Mouse (Mus musculus): ENCODE results near the gene 2010300C02Rik. TPM values are rescaled to one million over a fixed set of nuclear protein-coding genes. Genes with fewer than 3 reads are reported as not detected.
"Not testable (repeated sequence)": the region's sequence is repeated elsewhere in the genome, so short reads cannot be mapped to it uniquely, and the experiment has no call there.

Gene 2010300C02Rik
- total and polyA plus RNA-seq, 2 experiments from 2014 or later, result 6.9 to 7.9 TPM

DNA sequence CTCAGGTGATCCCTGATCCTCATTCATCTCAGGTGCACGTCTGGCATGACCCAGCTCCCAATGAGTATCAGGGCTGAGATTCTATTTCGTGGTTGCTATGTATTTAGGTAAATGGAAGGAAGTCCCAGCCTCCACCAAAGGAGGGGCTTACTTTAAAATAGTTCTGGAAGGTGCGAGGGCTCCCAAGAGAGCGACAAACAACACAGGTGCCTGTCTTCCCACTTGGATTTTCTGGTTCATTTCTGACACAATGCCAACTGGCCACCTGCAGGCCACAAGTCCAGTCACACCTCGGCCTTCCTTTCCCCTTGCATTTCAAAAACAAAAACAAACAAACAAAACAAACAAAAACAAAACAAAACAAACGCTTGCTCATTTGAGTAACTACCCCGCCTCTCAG lies 1.4 kb downstream of the 2010300C02Rik start:
- Histone ChIP-seq H3K27me3 (ENCODE audit: insufficient read depth, low read length) (peaks cover 4% of the 10 kb centered on the region; the same call in 1 of the 2 replicates), H3K9ac (replicated peaks; ENCODE audit: low read length, poor library complexity, severe bottlenecking) (no peak overlapping the region), H3K4me1 (ENCODE audit: insufficient read depth, low read length) (no peaks in the 10 kb centered on the region), H3K4me2 (ENCODE audit: low read depth, low read length, poor library complexity, severe bottlenecking) (no peak overlapping the region), H3K27ac (ENCODE audit: low read depth, low read length) (no peak overlapping the region), H3K9me3 (ENCODE audit: low read length) (no peaks in the 10 kb centered on the region), H3K36me3 (ENCODE audit: insufficient read depth, low read length) (no peaks in the 10 kb centered on the region), H3K4me3 (ENCODE audit: low read depth, low read length) (no peak overlapping the region)
- 54% methylated on average over 7 of the region's 7 CpGs for WGBS
- DNase-seq (ENCODE audit: low spot score) (no peak), ATAC-seq (ENCODE audit: low FRiP score) (no peak)
- TF ChIP-seq CTCF (IDR thresholded peaks at IDR 0.05), result no peak

DNA sequence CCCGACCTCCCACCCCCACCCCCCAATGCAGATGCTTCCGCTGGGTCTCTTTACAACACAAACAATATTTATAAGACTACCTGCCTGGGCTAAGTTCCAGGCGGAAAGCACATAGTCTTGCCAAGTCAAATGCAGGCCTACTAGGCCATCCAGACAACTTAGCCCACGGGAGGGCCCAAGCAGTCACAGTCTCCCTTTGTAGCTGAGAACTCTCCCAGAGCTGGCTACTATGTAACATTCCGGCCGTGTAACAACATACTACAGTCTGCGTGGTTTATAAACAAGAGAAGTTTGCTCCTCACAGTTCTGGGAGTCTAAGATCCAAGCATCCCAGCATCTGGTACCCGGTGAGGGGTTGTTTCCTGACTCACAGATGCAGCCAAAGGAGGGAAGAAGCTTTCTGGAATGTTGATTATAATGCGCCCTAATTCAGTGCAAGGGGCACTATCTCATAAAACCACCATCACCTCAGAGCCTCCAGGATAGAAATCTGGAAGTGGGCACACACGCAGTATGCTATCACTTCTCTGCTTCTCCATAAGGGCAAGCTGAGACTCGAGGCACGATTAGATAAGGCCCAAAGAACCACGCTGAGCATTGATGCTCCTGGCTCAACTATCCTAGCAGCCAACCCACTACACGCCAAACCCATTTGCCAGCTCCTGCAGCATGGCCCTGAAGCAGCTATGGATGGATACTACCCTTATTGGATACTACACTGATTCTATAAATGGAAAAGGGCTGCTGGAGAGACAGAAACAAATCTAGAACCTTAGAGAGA lies 2.3 kb downstream of the 2010300C02Rik start:
- no peak overlapping the region for H3K4me3 ChIP-seq (ENCODE audit: low read depth, low read length)
- no peak overlapping the region for H3K4me2 ChIP-seq (ENCODE audit: low read depth, low read length, poor library complexity, severe bottlenecking)
- ATAC-seq (ENCODE audit: low FRiP score), result no peak
- WGBS, result 82% methylated on average over 14 of the region's 14 CpGs
- no peaks in the 10 kb centered on the region for H3K9me3 ChIP-seq (ENCODE audit: low read length)
- H3K4me1 ChIP-seq (ENCODE audit: insufficient read depth, low read length), result no peaks in the 10 kb centered on the region
- H3K9ac ChIP-seq (replicated peaks; ENCODE audit: low read length, poor library complexity, severe bottlenecking), result no peak overlapping the region
- TF ChIP-seq CTCF (IDR thresholded peaks at IDR 0.05), result no peak
- H3K27me3 ChIP-seq (ENCODE audit: insufficient read depth, low read length), result peaks cover 4% of the 10 kb centered on the region; the same call in 1 of the 2 replicates
- H3K27ac ChIP-seq (ENCODE audit: low read depth, low read length), result no peak overlapping the region
- DNase-seq (ENCODE audit: low spot score), result no peak
- H3K36me3 ChIP-seq (ENCODE audit: insufficient read depth, low read length), result no peaks in the 10 kb centered on the region

DNA sequence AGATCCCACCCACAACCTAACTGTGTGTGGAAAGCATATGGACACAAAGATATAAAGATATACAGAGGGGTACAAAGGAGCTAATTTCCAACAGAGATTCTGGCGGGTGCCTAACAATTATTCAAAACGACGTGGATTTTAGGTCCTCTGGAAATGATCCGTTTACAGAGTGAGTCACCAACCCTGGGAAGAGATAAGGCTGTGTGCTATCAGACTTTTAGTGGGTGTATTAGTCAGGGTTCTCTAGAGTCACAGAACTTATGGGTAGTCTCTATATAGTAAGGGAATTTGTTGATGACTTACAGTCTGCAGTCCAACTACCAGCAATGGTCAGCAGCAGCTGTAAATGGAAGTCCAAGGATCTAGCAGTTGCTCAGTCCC lies 7.5 kb downstream of the 2010300C02Rik start:
- not testable (repeated sequence) for H3K4me3 ChIP-seq (ENCODE audit: low read depth, low read length); H3K4me2 ChIP-seq (ENCODE audit: low read depth, low read length, poor library complexity, severe bottlenecking); H3K9ac ChIP-seq (replicated peaks; ENCODE audit: low read length, poor library complexity, severe bottlenecking); H3K36me3 ChIP-seq (ENCODE audit: insufficient read depth, low read length); H3K4me1 ChIP-seq (ENCODE audit: insufficient read depth, low read length); H3K27ac ChIP-seq (ENCODE audit: low read depth, low read length); ATAC-seq (ENCODE audit: low FRiP score); H3K27me3 ChIP-seq (ENCODE audit: insufficient read depth, low read length); H3K9me3 ChIP-seq (ENCODE audit: low read length); DNase-seq (ENCODE audit: low spot score)
- WGBS, result 86% methylated on average over 4 of the region's 4 CpGs

GRCm38 (mm10) chr1:37711596-37712356 lies 8.1 kb downstream of the 2010300C02Rik start:
- Histone ChIP-seq H3K27ac (ENCODE audit: low read depth, low read length) (no peak overlapping the region), H3K36me3 (ENCODE audit: insufficient read depth, low read length) (no peaks in the 10 kb centered on the region), H3K9me3 (ENCODE audit: low read length) (no peaks in the 10 kb centered on the region), H3K4me1 (ENCODE audit: insufficient read depth, low read length) (no peaks in the 10 kb centered on the region; the same call in 1 of the 2 replicates), H3K9ac (replicated peaks; ENCODE audit: low read length, poor library complexity, severe bottlenecking) (no peak overlapping the region), H3K27me3 (ENCODE audit: insufficient read depth, low read length) (no peaks in the 10 kb centered on the region), H3K4me3 (ENCODE audit: low read depth, low read length) (no peak overlapping the region), H3K4me2 (ENCODE audit: low read depth, low read length, poor library complexity, severe bottlenecking) (no peak overlapping the region)
- ATAC-seq (ENCODE audit: low FRiP score) (no peak), DNase-seq (ENCODE audit: low spot score) (no peak)
- no peak for TF ChIP-seq CTCF (IDR thresholded peaks at IDR 0.05)
- 95% methylated on average over 10 of the region's 10 CpGs for WGBS

- no peak for TF ChIP-seq CTCF (IDR thresholded peaks at IDR 0.05)
- Histone ChIP-seq H3K4me3 (ENCODE audit: low read depth, low read length) (no peak overlapping the region), H3K4me2 (ENCODE audit: low read depth, low read length, poor library complexity, severe bottlenecking) (no peak overlapping the region), H3K9me3 (ENCODE audit: low read length) (no peaks in the 10 kb centered on the region), H3K36me3 (ENCODE audit: insufficient read depth, low read length) (no peaks in the 10 kb centered on the region), H3K27me3 (ENCODE audit: insufficient read depth, low read length) (no peaks in the 10 kb centered on the region), H3K4me1 (ENCODE audit: insufficient read depth, low read length) (no peaks in the 10 kb centered on the region; the same call in 1 of the 2 replicates), H3K9ac (replicated peaks; ENCODE audit: low read length, poor library complexity, severe bottlenecking) (no peak overlapping the region), H3K27ac (ENCODE audit: low read depth, low read length) (no peak overlapping the region)
- no peak for DNase-seq (ENCODE audit: low spot score)
- 95% methylated on average over 5 of the region's 5 CpGs for WGBS
- no peak for ATAC-seq (ENCODE audit: low FRiP score)
Measured at GRCm38 (mm10) chr1:37711082-37711481, 8.8 kb downstream of the 2010300C02Rik start.

DNA sequence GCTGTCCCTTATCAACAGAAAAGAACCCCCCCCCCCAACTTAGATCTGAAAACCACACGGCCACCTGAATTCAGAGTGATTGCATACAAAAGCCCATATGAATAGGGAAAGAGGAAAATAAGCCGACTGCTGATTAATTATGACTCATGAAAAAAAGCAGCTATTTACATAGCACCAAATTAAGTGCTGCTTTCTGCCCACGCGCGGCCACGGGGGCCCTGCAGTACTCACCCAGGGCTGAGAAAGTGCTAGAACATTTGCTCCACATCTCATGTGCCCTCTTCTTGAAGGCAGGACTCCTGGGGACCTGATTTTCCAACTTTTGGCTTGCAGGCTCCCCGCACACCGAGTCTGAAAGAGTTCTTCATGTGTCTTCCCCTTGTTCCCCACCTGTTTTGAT lies 10.1 kb downstream of the 2010300C02Rik start:
- no peak overlapping the region for H3K27ac ChIP-seq (ENCODE audit: low read depth, low read length)
- DNase-seq (ENCODE audit: low spot score), result no peak
- WGBS, result 84% methylated on average over 8 of the region's 8 CpGs

More for the DNA sequence above, 10.1 kb downstream of the 2010300C02Rik start:
- Histone ChIP-seq H3K27me3 (ENCODE audit: insufficient read depth, low read length) (no peaks in the 10 kb centered on the region), H3K4me1 (ENCODE audit: insufficient read depth, low read length) (no peaks in the 10 kb centered on the region; the same call in 1 of the 2 replicates), H3K36me3 (ENCODE audit: insufficient read depth, low read length) (no peaks in the 10 kb centered on the region), H3K9ac (replicated peaks; ENCODE audit: low read length, poor library complexity, severe bottlenecking) (no peak overlapping the region), H3K9me3 (ENCODE audit: low read length) (no peaks in the 10 kb centered on the region), H3K4me3 (ENCODE audit: low read depth, low read length) (no peak overlapping the region), H3K4me2 (ENCODE audit: low read depth, low read length, poor library complexity, severe bottlenecking) (no peak overlapping the region)
- TF ChIP-seq CTCF (IDR thresholded peaks at IDR 0.05), result no peak
- ATAC-seq (ENCODE audit: low FRiP score), result no peak
